Mouse (Mus musculus) lung, postnatal 0 days (tissue): ENCODE results near the gene Gm20458. TPM values are rescaled to one million over a fixed set of nuclear protein-coding genes. Genes with fewer than 3 reads are reported as not detected.

Experiments
- ATAC-seq: fragments of 200-750 bp; cut with Nextera tagmentation; 2 replicates; pipeline ENCODE4 v1.8.0; 2017; ENCODE audit warnings: moderate library complexity
- DNase-seq: peaks from one replicate; pipeline ENCODE4 v3.0.0-alpha.2; 2016; ENCODE audit warnings: low spot score
- H3K27ac ChIP-seq: fragments of 300-500 bp; sonication (generic); 2 replicates; pipeline ENCODE4 v1.5.1; 2014; ENCODE audit warnings: antibody characterized with exemption, mild to moderate bottlenecking, low read length, mixed read lengths
- H3K27me3 ChIP-seq: fragments of 300-500 bp; sonication (generic); replicated peaks from 2 replicates; pipeline ENCODE4 v1.6.1; 2014; ENCODE audit warnings: low read length, mixed read lengths; ENCODE audit not compliant: insufficient read depth
- H3K36me3 ChIP-seq: fragments of 300-500 bp; sonication (generic); 2 replicates; pipeline ENCODE4 v1.6.1; 2014; ENCODE audit warnings: low read length, mixed read lengths; ENCODE audit not compliant: insufficient read depth
- H3K4me1 ChIP-seq: fragments of 300-500 bp; sonication (generic); 2 replicates; pipeline ENCODE4 v1.6.1; 2014; ENCODE audit warnings: antibody characterized with exemption, low read depth, low read length, mixed read lengths; ENCODE audit not compliant: insufficient read depth
- H3K4me2 ChIP-seq: fragments of 300-500 bp; sonication (generic); replicated peaks from 2 replicates; pipeline ENCODE4 v1.6.1; 2014; ENCODE audit warnings: low read depth, mild to moderate bottlenecking, low read length, moderate library complexity, mixed read lengths
- H3K4me3 ChIP-seq: fragments of 300-500 bp; sonication (generic); 2 replicates; pipeline ENCODE4 v1.5.1; 2014; ENCODE audit warnings: low read depth, low read length
- H3K9ac ChIP-seq: fragments of 300-500 bp; sonication (generic); replicated peaks from 2 replicates; pipeline ENCODE4 v1.6.1; 2014; ENCODE audit warnings: low read depth, mild to moderate bottlenecking
- H3K9me3 ChIP-seq: fragments of 300-500 bp; sonication (generic); 2 replicates; pipeline ENCODE4 v1.6.1; 2016; ENCODE audit warnings: low read length, mixed read lengths
- CTCF ChIP-seq: IDR thresholded peaks from 2 replicates; pipeline ENCODE4 v1.5.1; 2016; ENCODE audit warnings: antibody characterized with exemption, mild to moderate bottlenecking
- EP300 ChIP-seq: IDR thresholded peaks from 2 replicates; pipeline ENCODE4 v1.6.1; 2016; ENCODE audit warnings: antibody characterized with exemption, mild to moderate bottlenecking, control low read depth
- WGBS: fragments of 180-500 bp; shearing (Covaris S2); extraction: QIAGEN DNeasy Blood & Tissue Kit; methylation state at CpG from one replicate; pipeline ENCODE4 v1.1.7; 2014; 5-methylcytosine and 5-hydroxymethylcytosine counted together
- polyA plus RNA-seq: library from polyadenylated mRNA; unstranded; fragments of >200 nt; fragmentation: Nextera tagmentation; extraction: Ambion mirVana; gene quantifications from 2 replicates; pipeline ENCODE4 v1.2.1, GENCODE M21; 2015

Gene Gm20458
- polyA plus RNA-seq, 1 experiment from 2014 or later, result 23.5 TPM

- H3K4me1 ChIP-seq, result peaks cover 55% of the 10 kb centered on the region
- DNase-seq (peak; percentile 58), ATAC-seq (peak; percentile 28)
- H3K4me3 ChIP-seq, result no peak overlapping the region
- 19% methylated on average over 22 of the region's 22 CpGs for WGBS
- peak overlapping the region; percentile 81 for H3K27ac ChIP-seq
- H3K27me3 ChIP-seq, result no peaks in the 10 kb centered on the region
- TF ChIP-seq EP300, result no peak
- no peak; the same call in 1 of the 2 replicates for TF ChIP-seq CTCF
- H3K4me2 ChIP-seq, result peak overlapping the region; percentile 2
- H3K9me3 ChIP-seq, result no peaks in the 10 kb centered on the region
- peak overlapping the region; percentile 3; the same call in 1 of the 2 replicates for H3K9ac ChIP-seq
- peaks cover 13% of the 10 kb centered on the region; the same call in 1 of the 2 replicates for H3K36me3 ChIP-seq
Measured at GRCm38 (mm10) chr2:164432541-164433191, 28.1 kb upstream of the Gm20458 start.

GRCm38 (mm10) chr2:164433278-164433895 is 27.4 kb upstream of the Gm20458 start:
- Histone ChIP-seq H3K27ac (peak overlapping the region; percentile 81), H3K27me3 (no peaks in the 10 kb centered on the region), H3K4me1 (peaks cover 56% of the 10 kb centered on the region), H3K9ac (0 out of 2 replicates have a peak overlapping the region, but pooled peaks have one; percentile 3), H3K4me2 (peak overlapping the region; percentile 2; the same call in 1 of the 2 replicates), H3K36me3 (0 out of 2 replicates have a peak, but pooled peaks cover 6% of the 10 kb centered on the region), H3K9me3 (no peaks in the 10 kb centered on the region), H3K4me3 (no peak overlapping the region)
- 64% methylated on average over 9 of the region's 9 CpGs for WGBS
- no peak for ATAC-seq
- DNase-seq, result no peak
- TF ChIP-seq CTCF, result no peak
- no peak for TF ChIP-seq EP300

GRCm38 (mm10) chr2:164434681-164435080 is 26.1 kb upstream of the Gm20458 start:
- no peak overlapping the region for H3K9ac ChIP-seq
- H3K4me1 ChIP-seq, result peaks cover 58% of the 10 kb centered on the region
- DNase-seq (no peak), ATAC-seq (no peak)
- H3K27me3 ChIP-seq, result no peaks in the 10 kb centered on the region
- H3K4me2 ChIP-seq, result no peak overlapping the region
- 0 out of 2 replicates have a peak, but pooled peaks cover 2% of the 10 kb centered on the region for H3K36me3 ChIP-seq
- WGBS, result 34% methylated on average over 3 of the region's 3 CpGs
- no peak for TF ChIP-seq CTCF
- no peak for TF ChIP-seq EP300
- no peak overlapping the region for H3K4me3 ChIP-seq
- H3K27ac ChIP-seq, result 0 out of 2 replicates have a peak overlapping the region, but pooled peaks have one; percentile 16
- no peaks in the 10 kb centered on the region for H3K9me3 ChIP-seq

GRCm38 (mm10) chr2:164435216-164436090 is 25.3 kb upstream of the Gm20458 start:
- peak; percentile 7; the same call in 1 of the 2 replicates for ATAC-seq
- Histone ChIP-seq H3K27me3 (no peaks in the 10 kb centered on the region), H3K9ac (no peak overlapping the region), H3K27ac (peak overlapping the region; percentile 16; the same call in 1 of the 2 replicates), H3K4me2 (peak overlapping the region; percentile 28; the same call in 1 of the 2 replicates), H3K36me3 (no peaks in the 10 kb centered on the region), H3K9me3 (no peaks in the 10 kb centered on the region), H3K4me1 (peaks cover 59% of the 10 kb centered on the region), H3K4me3 (no peak overlapping the region)
- TF ChIP-seq CTCF (no peak), EP300 (no peak)
- 27% methylated on average over 5 of the region's 5 CpGs for WGBS
- DNase-seq, result peak; percentile 58

- TF ChIP-seq EP300 (no peak), CTCF (no peak)
- no peak for DNase-seq
- 31% methylated on average over 8 of the region's 8 CpGs for WGBS
- Histone ChIP-seq H3K4me3 (no peak overlapping the region), H3K9ac (no peak overlapping the region), H3K27ac (peak overlapping the region; percentile 51), H3K36me3 (no peaks in the 10 kb centered on the region), H3K4me2 (peak overlapping the region; percentile 28), H3K27me3 (no peaks in the 10 kb centered on the region), H3K9me3 (no peaks in the 10 kb centered on the region), H3K4me1 (peaks cover 52% of the 10 kb centered on the region)
- no peak for ATAC-seq
Measured at GRCm38 (mm10) chr2:164436215-164436913, 24.4 kb upstream of the Gm20458 start.
